Mouse (Mus musculus) lung, adult 2 months (tissue): ENCODE measurements around the gene Sprr1a. TPM values are rescaled to one million over a fixed set of nuclear protein-coding genes. Genes with fewer than 3 reads are reported as not detected.

ENCODE experiments used
- DNase-seq: peaks from one replicate; pipeline ENCODE4 v3.0.0; 2022
- H3K4me1 ChIP-seq: fragments of 200-500 bp; 2 replicates; pipeline ENCODE4 v1.6.1; 2011; ENCODE audit warnings: low read length; ENCODE audit not compliant: control insufficient read depth, insufficient read depth
- H3K4me3 ChIP-seq: fragments of 200-500 bp; replicated peaks from 2 replicates; pipeline ENCODE3; 2011; ENCODE audit warnings: low read depth, mild to moderate bottlenecking, control low read depth, low read length; ENCODE audit errors: extremely low read depth
- CTCF ChIP-seq: fragments of 200-500 bp; IDR thresholded peaks from 2 replicates; pipeline ENCODE4 v1.5.1; 2011; ENCODE audit warnings: mild to moderate bottlenecking, low read length, control low read depth; ENCODE audit not compliant: insufficient read depth
- POLR2A ChIP-seq: fragments of 200-500 bp; IDR thresholded peaks from 2 replicates; pipeline ENCODE4 v1.6.1; 2011; ENCODE audit warnings: low read depth, mild to moderate bottlenecking, control low read depth, low read length, borderline replicate concordance; ENCODE audit errors: extremely low read depth
- WGBS: fragments of 180-500 bp; shearing (Covaris S2); methylation state at CpG from one replicate; pipeline ENCODE4 v1.1.7; 2018; 5-methylcytosine and 5-hydroxymethylcytosine counted together
- polyA plus RNA-seq: library from polyadenylated mRNA; depleted of rRNA; stranded (reverse); fragments of >200 nt; gene quantifications from 2 replicates; pipeline ENCODE4 v1.2.3, GENCODE M21; 2012; rRNA removed

The Sprr1a gene
- polyA plus RNA-seq, 1 experiment: 220 TPM

DNA sequence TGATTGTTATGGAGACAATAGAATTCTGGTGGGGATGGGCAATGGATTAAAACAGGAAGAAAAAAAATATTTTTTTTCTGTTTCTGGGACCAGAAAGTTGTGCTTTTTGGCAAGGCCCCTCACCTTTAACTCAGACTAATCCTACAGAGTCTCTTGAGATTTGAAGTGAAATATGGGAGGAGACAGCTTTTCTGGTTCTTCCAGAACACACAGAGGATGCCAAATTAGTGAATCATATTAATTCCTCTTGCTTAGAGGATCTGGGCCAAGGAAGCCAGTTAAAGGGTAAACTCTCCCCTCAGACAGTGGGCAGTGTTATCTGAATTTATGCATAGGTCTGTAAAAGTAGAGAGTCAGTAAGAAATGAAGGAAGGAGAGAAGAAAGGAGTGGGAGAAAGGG, 18.3 kb downstream of the Sprr1a start:
- no peaks in the 10 kb centered on the region for H3K4me1 ChIP-seq
- no peak for DNase-seq
- no peak for TF ChIP-seq CTCF
- no peak overlapping the region for H3K4me3 ChIP-seq

DNA sequence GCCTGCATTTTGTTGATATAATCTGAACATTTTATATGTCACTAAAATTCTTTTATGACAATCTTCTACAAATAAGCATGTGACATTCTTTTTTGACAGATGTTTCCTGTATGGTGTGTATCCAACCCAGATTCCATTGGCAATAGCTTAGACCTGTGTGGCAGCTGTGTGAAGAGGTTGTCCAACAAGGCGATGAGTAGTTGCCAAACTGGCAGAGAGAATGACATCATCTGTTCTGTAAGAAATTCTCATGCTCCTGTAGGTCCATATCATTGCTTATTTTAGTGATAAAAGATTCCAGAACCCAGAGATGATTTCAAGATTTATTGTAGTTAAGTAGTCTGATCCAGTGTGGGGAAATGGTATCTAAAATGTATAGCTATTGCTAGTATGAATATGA, 19.1 kb downstream of the Sprr1a start:
- no peak for DNase-seq
- 55% methylated on average over 1 of the region's 1 CpGs for WGBS
- Histone ChIP-seq H3K4me3 (no peak overlapping the region), H3K4me1 (no peaks in the 10 kb centered on the region)
- TF ChIP-seq POLR2A (no peak), CTCF (no peak)

DNA sequence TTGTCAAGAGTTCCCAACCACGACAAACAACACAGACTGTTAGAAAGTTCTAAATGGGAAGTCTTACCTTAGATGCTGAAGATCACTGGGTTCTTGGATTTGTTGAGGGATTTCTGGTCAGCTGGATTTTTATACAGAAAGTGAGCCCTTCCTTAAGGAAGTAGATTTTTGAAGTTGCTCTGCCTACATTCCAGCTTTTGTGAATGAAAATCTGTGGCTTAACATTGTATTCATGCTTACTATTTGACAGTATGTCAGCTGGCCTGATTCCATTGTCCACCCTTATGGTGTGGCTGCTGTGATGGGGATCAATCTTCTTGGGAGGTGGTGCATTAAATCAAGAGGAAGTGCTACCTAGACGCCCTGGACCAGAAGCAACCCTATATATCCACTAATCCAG, 27.1 kb downstream of the Sprr1a start, which contains the start of gene Sprr3:
Gene Sprr3 (minus strand): TSS at position 101 of the 400 bp plus-strand sequence.
- no peak for TF ChIP-seq CTCF
- no peak for TF ChIP-seq POLR2A
- 45% methylated on average over 2 of the region's 2 CpGs for WGBS
- H3K4me3 ChIP-seq: no peak within 1 kb of the TSS
- DNase-seq: no peak
- no peaks in the 10 kb centered on the region for H3K4me1 ChIP-seq

DNA sequence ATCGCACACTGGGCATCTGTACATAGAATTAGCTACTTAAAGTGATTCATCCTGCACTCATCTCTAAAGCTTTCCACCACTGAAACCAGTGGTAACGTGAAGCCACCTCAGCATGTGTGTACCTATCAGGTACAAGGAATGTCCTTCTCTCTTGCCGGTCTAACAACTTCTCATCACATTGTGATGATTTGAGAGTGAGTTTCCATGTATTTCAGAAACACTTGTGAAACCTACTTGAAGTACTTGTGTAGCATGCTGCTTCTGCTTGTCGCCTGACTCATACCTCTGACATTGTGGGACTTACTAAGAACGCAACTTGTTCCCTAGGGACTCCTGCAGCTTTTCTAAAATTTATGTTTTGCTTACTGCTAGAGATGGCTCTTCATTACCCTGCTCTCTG, 30.5 kb downstream of the Sprr1a start:
- Histone ChIP-seq H3K4me1 (no peaks in the 10 kb centered on the region), H3K4me3 (no peak overlapping the region)
- no peak for TF ChIP-seq POLR2A
- TF ChIP-seq CTCF: no peak
- no peak for DNase-seq
- whole genome bisulfite sequencing: 61% methylated on average over 5 of the region's 5 CpGs

DNA sequence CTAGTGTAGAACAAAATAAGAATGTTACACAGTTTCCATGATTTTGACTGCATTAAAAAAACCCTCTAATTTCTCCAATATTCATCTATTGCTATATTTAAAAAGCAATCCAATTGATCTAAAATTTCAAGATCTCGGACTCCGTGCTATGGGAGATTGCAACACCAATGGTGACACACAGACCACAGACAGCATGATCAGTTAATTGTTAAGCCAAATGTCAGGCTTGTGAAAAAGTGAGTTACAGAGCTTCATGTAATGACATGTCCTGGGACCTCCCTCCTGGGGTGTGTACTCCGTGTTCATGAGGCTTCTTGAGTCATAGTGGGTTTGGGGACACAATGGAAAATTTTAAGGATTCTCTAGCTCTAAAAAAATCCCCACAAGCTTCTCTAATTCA, 45.5 kb downstream of the Sprr1a start:
- Histone ChIP-seq H3K4me1 (no peaks in the 10 kb centered on the region), H3K4me3 (no peak overlapping the region)
- no peak for DNase-seq
- 83% methylated on average over 3 of the region's 3 CpGs for WGBS
- TF ChIP-seq CTCF (no peak), POLR2A (no peak)

DNA sequence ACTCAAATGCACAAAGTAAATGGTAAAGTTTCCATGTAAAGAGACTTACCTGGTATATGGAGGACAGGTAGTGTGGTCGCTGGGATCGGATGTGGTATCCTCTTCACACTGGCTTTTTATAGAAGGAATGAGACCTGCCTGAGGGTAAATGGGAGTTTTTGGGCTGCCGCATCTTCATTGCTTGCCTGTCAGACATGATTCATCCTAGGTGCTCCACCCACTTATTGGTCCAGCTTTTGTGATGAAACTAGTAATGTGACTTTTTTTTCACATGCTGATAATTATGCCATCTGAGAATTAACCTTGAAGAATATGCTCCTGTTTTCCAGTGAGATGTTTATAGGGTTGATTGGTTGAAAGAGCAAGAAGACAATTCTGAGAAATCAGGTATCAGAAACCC, 47.0 kb downstream of the Sprr1a start, which contains the start of gene Sprr1b:
Gene Sprr1b (minus strand): TSS at position 101 of the 400 bp plus-strand sequence.
- TF ChIP-seq POLR2A: no peak
- TF ChIP-seq CTCF: no peak
- no peak within 1 kb of the TSS for H3K4me3 ChIP-seq
- DNase-seq: no peak
- no peaks in the 10 kb centered on the region for H3K4me1 ChIP-seq
- WGBS: 90% methylated on average over 3 of the region's 3 CpGs

Other genes with a start within 250 kb of the Sprr1a start
- gene Sprr2a3, start 200.5 kb downstream of the Sprr1a start, polyA plus RNA-seq: 2.4 and 3.5 TPM in 2 replicates
- not detected in 2 replicates for gene Sprr2b, start 169.3 kb downstream of the Sprr1a start, polyA plus RNA-seq
- gene Sprr2d, start 146.8 kb downstream of the Sprr1a start, polyA plus RNA-seq: 0.20 TPM in 1 of 2 replicates, not detected in the other
- gene Sprr2e, start 133.8 kb downstream of the Sprr1a start, polyA plus RNA-seq: not detected in 2 replicates
- gene Sprr2f, start 120.7 kb downstream of the Sprr1a start, polyA plus RNA-seq: not detected in 2 replicates
- gene Sprr2h, start 100.2 kb downstream of the Sprr1a start, polyA plus RNA-seq: 0.46 TPM in 1 of 2 replicates, not detected in the other
- 1.1 TPM in 1 of 2 replicates, not detected in the other for gene Sprr2i, start 77.9 kb downstream of the Sprr1a start, polyA plus RNA-seq
- gene Sprr2j-ps, start 67.8 kb downstream of the Sprr1a start, polyA plus RNA-seq: 6.1 TPM in 1 of 2 replicates, not detected in the other
- 5.0 and 6.3 TPM in 2 replicates for gene Gm9774, start 56.5 kb downstream of the Sprr1a start, polyA plus RNA-seq
- gene Sprr2k, start 53.3 kb downstream of the Sprr1a start, polyA plus RNA-seq: 1.1 TPM in 1 of 2 replicates, not detected in the other
- 48.2 TPM in 1 of 2 replicates, not detected in the other for gene Sprr1b, start 47.1 kb downstream of the Sprr1a start, polyA plus RNA-seq
- gene Sprr3, start 27.2 kb downstream of the Sprr1a start, polyA plus RNA-seq: 0.12 and 568 TPM in 2 replicates
- gene Sprr4, start 14.6 kb upstream of the Sprr1a start, polyA plus RNA-seq: not detected in 2 replicates
- 2.3 TPM in 1 of 2 replicates, not detected in the other for gene 2310046K23Rik, start 48.6 kb upstream of the Sprr1a start, polyA plus RNA-seq
- gene Ivl, start 87.8 kb upstream of the Sprr1a start, polyA plus RNA-seq: 0.16 and 0.24 TPM in 2 replicates
- gene Smcp, start 103.1 kb upstream of the Sprr1a start, polyA plus RNA-seq: 0.92 TPM in 1 of 2 replicates, not detected in the other
- gene 2210017I01Rik, start 121.6 kb upstream of the Sprr1a start, polyA plus RNA-seq: 1.3 TPM in 1 of 2 replicates, not detected in the other
- gene Lce6a, start 135.8 kb upstream of the Sprr1a start, polyA plus RNA-seq: not detected in 2 replicates
- 47.3 TPM in 1 of 2 replicates, not detected in the other for gene Lce1a1, start 162.4 kb upstream of the Sprr1a start, polyA plus RNA-seq
- gene Lce1b, start 171.0 kb upstream of the Sprr1a start, polyA plus RNA-seq: 67.0 TPM in 1 of 2 replicates, not detected in the other
- gene Lce1a2, start 184.4 kb upstream of the Sprr1a start, polyA plus RNA-seq: 74.9 TPM in 1 of 2 replicates, not detected in the other
- 0.18 and 55.3 TPM in 2 replicates for gene Lce1c, start 193.4 kb upstream of the Sprr1a start, polyA plus RNA-seq
- gene Lce1d, start 201.3 kb upstream of the Sprr1a start, polyA plus RNA-seq: 77.1 TPM in 1 of 2 replicates, not detected in the other
- 25.3 TPM in 1 of 2 replicates, not detected in the other for gene Lce1e, start 223.2 kb upstream of the Sprr1a start, polyA plus RNA-seq
- 38.2 TPM in 1 of 2 replicates, not detected in the other for gene Lce1f, start 234.5 kb upstream of the Sprr1a start, polyA plus RNA-seq